Mouse (Mus musculus) heart, embryonic 13.5 days (tissue): ENCODE results near the gene Thsd4. TPM values are rescaled to one million over a fixed set of nuclear protein-coding genes. Genes with fewer than 3 reads are reported as not detected.

Experiments
- ATAC-seq: fragments of 200-750 bp; cut with Nextera tagmentation; 2 replicates; pipeline ENCODE4 v1.8.0; 2017; ENCODE audit warnings: moderate TSS enrichment; ENCODE audit not compliant: insufficient number of reproducible peaks, low FRiP score, low TSS enrichment; ENCODE audit errors: extremely low read depth
- H3K27ac ChIP-seq: fragments of 300-500 bp; sonication (generic); replicated peaks from 2 replicates; pipeline ENCODE4 v1.5.1; 2015; ENCODE audit warnings: moderate library complexity, mild to moderate bottlenecking, inconsistent platforms
- H3K27me3 ChIP-seq: fragments of 300-500 bp; sonication (generic); replicated peaks from 2 replicates; pipeline ENCODE4 v1.6.1; 2015; ENCODE audit warnings: mild to moderate bottlenecking, inconsistent platforms
- H3K36me3 ChIP-seq: fragments of 300-500 bp; sonication (generic); 2 replicates; pipeline ENCODE4 v1.6.1; 2015; ENCODE audit warnings: mild to moderate bottlenecking, inconsistent platforms
- H3K4me1 ChIP-seq: fragments of 300-500 bp; sonication (generic); 2 replicates; pipeline ENCODE4 v1.6.1; 2015; ENCODE audit warnings: inconsistent platforms
- H3K4me2 ChIP-seq: fragments of 300-500 bp; sonication (generic); 2 replicates; pipeline ENCODE4 v1.6.1; 2015; ENCODE audit warnings: inconsistent platforms, mild to moderate bottlenecking, moderate library complexity
- H3K4me3 ChIP-seq: fragments of 300-500 bp; sonication (generic); 2 replicates; pipeline ENCODE4 v1.5.1; 2015; ENCODE audit warnings: moderate library complexity, mild to moderate bottlenecking, inconsistent platforms
- H3K9ac ChIP-seq: fragments of 300-500 bp; sonication (generic); 2 replicates; pipeline ENCODE4 v1.6.1; 2015; ENCODE audit warnings: inconsistent platforms, mild to moderate bottlenecking, moderate library complexity
- H3K9me3 ChIP-seq: fragments of 300-500 bp; sonication (generic); 2 replicates; pipeline ENCODE4 v1.6.1; 2016; ENCODE audit warnings: inconsistent platforms
- WGBS: fragments of 180-500 bp; shearing (Covaris S2); methylation state at CpG from one replicate; pipeline ENCODE4 v1.1.7; 2015; ENCODE audit warnings: mixed read lengths; 5-methylcytosine and 5-hydroxymethylcytosine counted together
- polyA plus RNA-seq: library from polyadenylated mRNA; unstranded; fragments of >200 nt; fragmentation: Nextera tagmentation; extraction: Ambion mirVana; gene quantifications from 2 replicates; pipeline ENCODE4 v1.2.1, GENCODE M21; 2015

The Thsd4 gene
- polyA plus RNA-seq, 1 experiment from 2014 or later = 10.0 TPM

GRCm38 (mm10) chr9:60053117-60053516 is 468.7 kb downstream of the Thsd4 start:
- Histone ChIP-seq H3K9ac (no peak overlapping the region), H3K4me2 (no peak overlapping the region), H3K27me3 (no peaks in the 10 kb centered on the region), H3K27ac (no peak overlapping the region), H3K4me3 (no peak overlapping the region), H3K36me3 (peaks cover 3% of the 10 kb centered on the region; the same call in 1 of the 2 replicates), H3K4me1 (no peaks in the 10 kb centered on the region), H3K9me3 (0 out of 2 replicates have a peak, but pooled peaks cover 2% of the 10 kb centered on the region)
- whole genome bisulfite sequencing = 85% methylated on average over 5 of the region's 5 CpGs
- no peak for ATAC-seq

GRCm38 (mm10) chr9:60052415-60052814 is 469.4 kb downstream of the Thsd4 start:
- Histone ChIP-seq H3K4me3 (no peak overlapping the region), H3K27ac (no peak overlapping the region), H3K9ac (no peak overlapping the region), H3K4me1 (no peaks in the 10 kb centered on the region), H3K9me3 (0 out of 2 replicates have a peak, but pooled peaks cover 2% of the 10 kb centered on the region), H3K4me2 (no peak overlapping the region), H3K36me3 (peaks cover 3% of the 10 kb centered on the region; the same call in 1 of the 2 replicates), H3K27me3 (no peaks in the 10 kb centered on the region)
- ATAC-seq = no peak
- WGBS = 62% methylated on average over 4 of the region's 4 CpGs

- no peaks in the 10 kb centered on the region for H3K4me1 ChIP-seq
- H3K4me2 ChIP-seq = no peak overlapping the region
- H3K36me3 ChIP-seq = no peaks in the 10 kb centered on the region
- H3K27ac ChIP-seq = no peak overlapping the region
- WGBS = 64% methylated on average over 1 of the region's 1 CpGs
- H3K9me3 ChIP-seq = peaks cover 9% of the 10 kb centered on the region; the same call in 1 of the 2 replicates
- no peaks in the 10 kb centered on the region for H3K27me3 ChIP-seq
- no peak overlapping the region for H3K4me3 ChIP-seq
- H3K9ac ChIP-seq = no peak overlapping the region
- no peak for ATAC-seq
These were observed 478.7 kb downstream of the Thsd4 start for GRCm38 (mm10) chr9:60043175-60043574.

GRCm38 (mm10) chr9:60034883-60035282 is 487.0 kb downstream of the Thsd4 start:
- Histone ChIP-seq H3K4me1 (peaks cover 9% of the 10 kb centered on the region), H3K9ac (no peak overlapping the region), H3K27ac (no peak overlapping the region), H3K4me3 (no peak overlapping the region), H3K27me3 (no peaks in the 10 kb centered on the region), H3K9me3 (no peaks in the 10 kb centered on the region), H3K36me3 (no peaks in the 10 kb centered on the region), H3K4me2 (no peak overlapping the region)
- no peak for ATAC-seq
- WGBS = 82% methylated on average over 4 of the region's 4 CpGs

- no peak overlapping the region for H3K4me2 ChIP-seq
- H3K4me3 ChIP-seq = no peak overlapping the region
- H3K4me1 ChIP-seq = peaks cover 16% of the 10 kb centered on the region
- no peaks in the 10 kb centered on the region for H3K27me3 ChIP-seq
- WGBS = 71% methylated on average over 4 of the region's 4 CpGs
- H3K36me3 ChIP-seq = no peaks in the 10 kb centered on the region
- no peaks in the 10 kb centered on the region for H3K9me3 ChIP-seq
- no peak overlapping the region for H3K27ac ChIP-seq
- no peak for ATAC-seq
- no peak overlapping the region for H3K9ac ChIP-seq
These were observed 494.6 kb downstream of the Thsd4 start for GRCm38 (mm10) chr9:60027234-60027633.

- WGBS = 58% methylated on average over 2 of the region's 2 CpGs
- Histone ChIP-seq H3K27ac (no peak overlapping the region), H3K4me3 (no peak overlapping the region), H3K9ac (no peak overlapping the region), H3K4me2 (no peak overlapping the region), H3K27me3 (no peaks in the 10 kb centered on the region), H3K4me1 (peaks cover 16% of the 10 kb centered on the region), H3K36me3 (no peaks in the 10 kb centered on the region), H3K9me3 (no peaks in the 10 kb centered on the region)
- ATAC-seq = no peak
These were observed 495.1 kb downstream of the Thsd4 start for GRCm38 (mm10) chr9:60026795-60027194.

GRCm38 (mm10) chr9:60025919-60026318 is 495.9 kb downstream of the Thsd4 start:
- Histone ChIP-seq H3K4me1 (peaks cover 16% of the 10 kb centered on the region), H3K27me3 (no peaks in the 10 kb centered on the region), H3K9me3 (no peaks in the 10 kb centered on the region), H3K4me2 (no peak overlapping the region), H3K27ac (no peak overlapping the region), H3K4me3 (no peak overlapping the region), H3K36me3 (no peaks in the 10 kb centered on the region), H3K9ac (no peak overlapping the region)
- WGBS = 68% methylated on average over 6 of the region's 6 CpGs
- no peak for ATAC-seq

GRCm38 (mm10) chr9:60024971-60025370 is 496.9 kb downstream of the Thsd4 start:
- Histone ChIP-seq H3K27ac (no peak overlapping the region), H3K4me1 (peaks cover 16% of the 10 kb centered on the region), H3K9ac (no peak overlapping the region), H3K4me2 (no peak overlapping the region), H3K9me3 (no peaks in the 10 kb centered on the region), H3K27me3 (no peaks in the 10 kb centered on the region), H3K4me3 (no peak overlapping the region), H3K36me3 (no peaks in the 10 kb centered on the region)
- 24% methylated on average over 5 of the region's 5 CpGs for WGBS
- ATAC-seq = no peak

- no peaks in the 10 kb centered on the region for H3K9me3 ChIP-seq
- H3K36me3 ChIP-seq = no peaks in the 10 kb centered on the region
- no peak for ATAC-seq
- 26% methylated on average over 5 of the region's 5 CpGs for whole genome bisulfite sequencing
- H3K27ac ChIP-seq = no peak overlapping the region
- no peak overlapping the region for H3K4me3 ChIP-seq
- no peak overlapping the region for H3K9ac ChIP-seq
- H3K4me2 ChIP-seq = no peak overlapping the region
- no peaks in the 10 kb centered on the region for H3K27me3 ChIP-seq
- H3K4me1 ChIP-seq = peaks cover 16% of the 10 kb centered on the region
These were observed 497.3 kb downstream of the Thsd4 start for GRCm38 (mm10) chr9:60024545-60024944.

- Histone ChIP-seq H3K9ac (no peak overlapping the region), H3K4me3 (no peak overlapping the region), H3K27ac (no peak overlapping the region), H3K36me3 (no peaks in the 10 kb centered on the region), H3K9me3 (no peaks in the 10 kb centered on the region), H3K27me3 (no peaks in the 10 kb centered on the region), H3K4me1 (peaks cover 16% of the 10 kb centered on the region), H3K4me2 (no peak overlapping the region)
- 71% methylated on average over 3 of the region's 3 CpGs for WGBS
- no peak for ATAC-seq
These were observed 499.5 kb downstream of the Thsd4 start for GRCm38 (mm10) chr9:60022331-60022730.

- H3K9ac ChIP-seq = no peak overlapping the region
- no peak overlapping the region for H3K4me2 ChIP-seq
- ATAC-seq = no peak
- no peak overlapping the region for H3K4me3 ChIP-seq
- H3K36me3 ChIP-seq = no peaks in the 10 kb centered on the region
- H3K27me3 ChIP-seq = no peaks in the 10 kb centered on the region
- peaks cover 10% of the 10 kb centered on the region for H3K4me1 ChIP-seq
- no peaks in the 10 kb centered on the region for H3K9me3 ChIP-seq
- WGBS = 27% methylated on average over 1 of the region's 1 CpGs
- H3K27ac ChIP-seq = no peak overlapping the region
These were observed 501.4 kb downstream of the Thsd4 start for GRCm38 (mm10) chr9:60020444-60020843.

- ATAC-seq = no peak
- no peaks in the 10 kb centered on the region for H3K36me3 ChIP-seq
- 71% methylated on average over 1 of the region's 1 CpGs for WGBS
- H3K9ac ChIP-seq = no peak overlapping the region
- no peak overlapping the region for H3K4me3 ChIP-seq
- peaks cover 16% of the 10 kb centered on the region for H3K4me1 ChIP-seq
- H3K27me3 ChIP-seq = no peaks in the 10 kb centered on the region
- no peak overlapping the region for H3K27ac ChIP-seq
- no peak overlapping the region for H3K4me2 ChIP-seq
- no peaks in the 10 kb centered on the region for H3K9me3 ChIP-seq
These were observed 511.6 kb downstream of the Thsd4 start for GRCm38 (mm10) chr9:60010285-60010684.
